Mouse (Mus musculus): Measurements from ENCODE around the gene Fubp3. TPM values are rescaled to one million over a fixed set of nuclear protein-coding genes. Genes with fewer than 3 reads are reported as not detected.

Fubp3 gene
- polyA plus RNA-seq, 1 experiment, result 39.8 TPM

GRCm38 (mm10) chr2:31635281-31636137, 63.1 kb downstream of the Fubp3 start:
- TF ChIP-seq CTCF (IDR thresholded peaks at IDR 0.05; ENCODE audit: control insufficient read depth, insufficient read depth, low read length) (no peak), POLR2A (IDR thresholded peaks at IDR 0.05; ENCODE audit: borderline replicate concordance, control insufficient read depth, low read depth, low read length) (no peak)
- Histone ChIP-seq H3K4me3 (replicated peaks; ENCODE audit: control insufficient read depth, low read depth, low read length) (no peak overlapping the region), H3K4me1 (ENCODE audit: control insufficient read depth, insufficient read depth, low read length) (no peaks in the 10 kb centered on the region), H3K27ac (ENCODE audit: control insufficient read depth, insufficient read depth, low read depth, low read length, poor library complexity) (no peak overlapping the region)
- WGBS, result 4% methylated on average over 52 of the region's 52 CpGs

- Histone ChIP-seq H3K4me3 (replicated peaks; ENCODE audit: control insufficient read depth, low read depth, low read length) (no peak overlapping the region), H3K27ac (ENCODE audit: control insufficient read depth, insufficient read depth, low read depth, low read length, poor library complexity) (no peak overlapping the region; the same call in 1 of the 2 replicates), H3K4me1 (ENCODE audit: control insufficient read depth, insufficient read depth, low read length) (no peaks in the 10 kb centered on the region)
- no peak for TF ChIP-seq POLR2A (IDR thresholded peaks at IDR 0.05; ENCODE audit: borderline replicate concordance, control insufficient read depth, low read depth, low read length)
- no peak for TF ChIP-seq CTCF (IDR thresholded peaks at IDR 0.05; ENCODE audit: control insufficient read depth, insufficient read depth, low read length)
- WGBS, result 5% methylated on average over 48 of the region's 48 CpGs
These were observed 63.8 kb downstream of the Fubp3 start for GRCm38 (mm10) chr2:31636138-31636741.

- WGBS, result 4% methylated on average over 35 of the region's 35 CpGs
- Histone ChIP-seq H3K4me3 (replicated peaks; ENCODE audit: control insufficient read depth, low read depth, low read length) (no peak overlapping the region), H3K4me1 (ENCODE audit: control insufficient read depth, insufficient read depth, low read length) (no peaks in the 10 kb centered on the region), H3K27ac (ENCODE audit: control insufficient read depth, insufficient read depth, low read depth, low read length, poor library complexity) (no peak overlapping the region)
- TF ChIP-seq CTCF (IDR thresholded peaks at IDR 0.05; ENCODE audit: control insufficient read depth, insufficient read depth, low read length) (no peak), POLR2A (IDR thresholded peaks at IDR 0.05; ENCODE audit: borderline replicate concordance, control insufficient read depth, low read depth, low read length) (no peak)
These were observed 64.3 kb downstream of the Fubp3 start for GRCm38 (mm10) chr2:31636742-31637141.

- TF ChIP-seq CTCF (IDR thresholded peaks at IDR 0.05; ENCODE audit: control insufficient read depth, insufficient read depth, low read length) (no peak), POLR2A (IDR thresholded peaks at IDR 0.05; ENCODE audit: borderline replicate concordance, control insufficient read depth, low read depth, low read length) (no peak)
- 6% methylated on average over 12 of the region's 12 CpGs for WGBS
- Histone ChIP-seq H3K4me3 (replicated peaks; ENCODE audit: control insufficient read depth, low read depth, low read length) (no peak overlapping the region), H3K27ac (ENCODE audit: control insufficient read depth, insufficient read depth, low read depth, low read length, poor library complexity) (no peak overlapping the region), H3K4me1 (ENCODE audit: control insufficient read depth, insufficient read depth, low read length) (no peaks in the 10 kb centered on the region)
These were observed 64.9 kb downstream of the Fubp3 start for GRCm38 (mm10) chr2:31637311-31637710.

GRCm38 (mm10) chr2:31637807-31638206, 65.4 kb downstream of the Fubp3 start:
- H3K4me1 ChIP-seq (ENCODE audit: control insufficient read depth, insufficient read depth, low read length), result no peaks in the 10 kb centered on the region
- 4% methylated on average over 22 of the region's 22 CpGs for WGBS
- H3K27ac ChIP-seq (ENCODE audit: control insufficient read depth, insufficient read depth, low read depth, low read length, poor library complexity), result no peak overlapping the region
- no peak overlapping the region for H3K4me3 ChIP-seq (replicated peaks; ENCODE audit: control insufficient read depth, low read depth, low read length)
- TF ChIP-seq CTCF (IDR thresholded peaks at IDR 0.05; ENCODE audit: control insufficient read depth, insufficient read depth, low read length) (no peak; the same call in 1 of the 2 replicates), POLR2A (IDR thresholded peaks at IDR 0.05; ENCODE audit: borderline replicate concordance, control insufficient read depth, low read depth, low read length) (no peak)

GRCm38 (mm10) chr2:31638581-31639465, 66.4 kb downstream of the Fubp3 start:
- WGBS, result 7% methylated on average over 34 of the region's 34 CpGs
- TF ChIP-seq CTCF (IDR thresholded peaks at IDR 0.05; ENCODE audit: control insufficient read depth, insufficient read depth, low read length) (no peak), POLR2A (IDR thresholded peaks at IDR 0.05; ENCODE audit: borderline replicate concordance, control insufficient read depth, low read depth, low read length) (no peak)
- Histone ChIP-seq H3K27ac (ENCODE audit: control insufficient read depth, insufficient read depth, low read depth, low read length, poor library complexity) (no peak overlapping the region), H3K4me1 (ENCODE audit: control insufficient read depth, insufficient read depth, low read length) (no peaks in the 10 kb centered on the region), H3K4me3 (replicated peaks; ENCODE audit: control insufficient read depth, low read depth, low read length) (no peak overlapping the region)

GRCm38 (mm10) chr2:31639466-31639760, 67.0 kb downstream of the Fubp3 start:
- H3K4me3 ChIP-seq (replicated peaks; ENCODE audit: control insufficient read depth, low read depth, low read length), result no peak overlapping the region
- 8% methylated on average over 13 of the region's 13 CpGs for WGBS
- H3K4me1 ChIP-seq (ENCODE audit: control insufficient read depth, insufficient read depth, low read length), result no peaks in the 10 kb centered on the region
- no peak for TF ChIP-seq POLR2A (IDR thresholded peaks at IDR 0.05; ENCODE audit: borderline replicate concordance, control insufficient read depth, low read depth, low read length)
- TF ChIP-seq CTCF (IDR thresholded peaks at IDR 0.05; ENCODE audit: control insufficient read depth, insufficient read depth, low read length), result no peak
- no peak overlapping the region for H3K27ac ChIP-seq (ENCODE audit: control insufficient read depth, insufficient read depth, low read depth, low read length, poor library complexity)

Measured in bone marrow, adult 2 months (tissue).